Mouse (Mus musculus): Measurements from ENCODE around the gene Maea. TPM values are rescaled to one million over a fixed set of nuclear protein-coding genes. Genes with fewer than 3 reads are reported as not detected.

Maea gene
- total and polyA plus RNA-seq, 2 experiments from 2014 or later = 122 to 136 TPM

DNA sequence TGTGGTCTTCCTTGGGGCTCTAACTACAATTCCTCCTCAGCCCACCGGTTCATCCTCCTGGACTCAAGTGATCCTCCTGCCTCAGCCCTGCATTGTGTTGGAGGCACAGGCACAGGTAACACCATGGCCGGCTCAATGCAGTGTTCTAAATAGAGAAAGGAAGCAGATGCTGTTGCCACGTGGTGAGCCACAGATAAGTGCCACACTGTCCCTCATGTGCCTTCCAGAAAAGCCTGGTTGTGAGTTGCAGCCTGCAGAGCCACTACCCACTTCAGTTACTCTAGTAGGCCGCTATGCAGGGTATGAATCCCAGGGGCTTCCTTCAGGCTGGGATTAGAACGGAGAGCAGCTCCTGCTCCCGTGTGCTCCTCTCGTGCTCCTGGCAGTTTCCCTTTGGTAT, 23.1 kb upstream of the Maea start:
- TF ChIP-seq CTCF (IDR thresholded peaks at IDR 0.05) = no peak
- no peak overlapping the region for H3K9ac ChIP-seq (replicated peaks; ENCODE audit: low read length, poor library complexity, severe bottlenecking)
- DNase-seq (ENCODE audit: low spot score) = no peak
- WGBS = 77% methylated on average over 7 of the region's 7 CpGs
- no peaks in the 10 kb centered on the region for H3K27me3 ChIP-seq (ENCODE audit: insufficient read depth, low read length)
- no peaks in the 10 kb centered on the region for H3K9me3 ChIP-seq (ENCODE audit: low read length)
- no peak overlapping the region for H3K4me2 ChIP-seq (ENCODE audit: low read depth, low read length, poor library complexity, severe bottlenecking)
- no peaks in the 10 kb centered on the region for H3K36me3 ChIP-seq (ENCODE audit: insufficient read depth, low read length)
- H3K27ac ChIP-seq (ENCODE audit: low read depth, low read length) = no peak overlapping the region
- no peak overlapping the region for H3K4me3 ChIP-seq (ENCODE audit: low read depth, low read length)
- no peak for ATAC-seq (ENCODE audit: low FRiP score)
- no peaks in the 10 kb centered on the region for H3K4me1 ChIP-seq (ENCODE audit: insufficient read depth, low read length)

- Histone ChIP-seq H3K9me3 (ENCODE audit: low read length) (no peaks in the 10 kb centered on the region; the same call in 1 of the 2 replicates), H3K27ac (ENCODE audit: low read depth, low read length) (no peak overlapping the region), H3K27me3 (ENCODE audit: insufficient read depth, low read length) (no peaks in the 10 kb centered on the region), H3K4me1 (ENCODE audit: insufficient read depth, low read length) (no peaks in the 10 kb centered on the region), H3K36me3 (ENCODE audit: insufficient read depth, low read length) (no peaks in the 10 kb centered on the region), H3K4me2 (ENCODE audit: low read depth, low read length, poor library complexity, severe bottlenecking) (no peak overlapping the region), H3K4me3 (ENCODE audit: low read depth, low read length) (no peak overlapping the region), H3K9ac (replicated peaks; ENCODE audit: low read length, poor library complexity, severe bottlenecking) (no peak overlapping the region)
- WGBS = 48% methylated on average over 2 of the region's 2 CpGs
- DNase-seq (ENCODE audit: low spot score) (no peak), ATAC-seq (ENCODE audit: low FRiP score) (no peak)
- no peak for TF ChIP-seq CTCF (IDR thresholded peaks at IDR 0.05)
Measured at GRCm38 (mm10) chr5:33324491-33324890, 10.8 kb upstream of the Maea start.

- Histone ChIP-seq H3K27me3 (ENCODE audit: insufficient read depth, low read length) (no peaks in the 10 kb centered on the region), H3K9ac (replicated peaks; ENCODE audit: low read length, poor library complexity, severe bottlenecking) (peak overlapping the region; percentile 64), H3K4me2 (ENCODE audit: low read depth, low read length, poor library complexity, severe bottlenecking) (peak overlapping the region; percentile 58), H3K36me3 (ENCODE audit: insufficient read depth, low read length) (peaks cover 3% of the 10 kb centered on the region; the same call in 1 of the 2 replicates), H3K27ac (ENCODE audit: low read depth, low read length) (peak overlapping the region; percentile 83), H3K4me1 (ENCODE audit: insufficient read depth, low read length) (peaks cover 9% of the 10 kb centered on the region; the same call in 1 of the 2 replicates), H3K4me3 (ENCODE audit: low read depth, low read length) (peak overlapping the region; percentile 99), H3K9me3 (ENCODE audit: low read length) (no peaks in the 10 kb centered on the region)
- WGBS = 22% methylated on average over 17 of the region's 18 CpGs
- peak; percentile 6; the same call in 1 of the 2 replicates for ATAC-seq (ENCODE audit: low FRiP score)
- no peak for TF ChIP-seq CTCF (IDR thresholded peaks at IDR 0.05)
- DNase-seq (ENCODE audit: low spot score) = no peak
Measured at GRCm38 (mm10) chr5:33334381-33335272, 682 bp upstream of the Maea start.

DNA sequence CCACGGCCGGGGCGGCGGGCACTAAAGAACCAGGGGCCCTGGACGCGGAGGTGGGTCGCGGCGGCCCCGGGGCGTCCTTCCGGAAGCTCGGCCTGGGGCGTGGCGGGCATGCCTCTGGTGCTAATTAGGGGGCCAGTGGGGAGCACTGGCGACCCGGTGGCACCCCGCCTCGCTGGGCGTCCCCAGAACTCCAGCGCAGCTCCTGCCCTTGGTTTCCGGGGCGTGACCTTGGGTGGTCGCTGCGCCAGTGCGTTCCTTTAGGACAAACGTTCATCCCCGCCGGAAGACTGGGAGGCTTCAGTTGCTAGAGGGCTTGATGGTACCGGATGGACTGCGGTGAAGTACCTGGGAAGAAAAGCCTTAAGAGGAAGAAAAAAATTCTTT, 660 bp downstream of the Maea start:
- 1% methylated on average over 31 of the region's 31 CpGs for WGBS
- no peak for TF ChIP-seq CTCF (IDR thresholded peaks at IDR 0.05)
- no peaks in the 10 kb centered on the region for H3K27me3 ChIP-seq (ENCODE audit: insufficient read depth, low read length)
- H3K9ac ChIP-seq (replicated peaks; ENCODE audit: low read length, poor library complexity, severe bottlenecking) = peak overlapping the region; percentile 96
- peak overlapping the region; percentile 76 for H3K4me2 ChIP-seq (ENCODE audit: low read depth, low read length, poor library complexity, severe bottlenecking)
- H3K4me1 ChIP-seq (ENCODE audit: insufficient read depth, low read length) = peaks cover 9% of the 10 kb centered on the region; the same call in 1 of the 2 replicates
- peak; percentile 12 for DNase-seq (ENCODE audit: low spot score)
- peaks cover 7% of the 10 kb centered on the region; the same call in 1 of the 2 replicates for H3K36me3 ChIP-seq (ENCODE audit: insufficient read depth, low read length)
- no peaks in the 10 kb centered on the region for H3K9me3 ChIP-seq (ENCODE audit: low read length)
- H3K27ac ChIP-seq (ENCODE audit: low read depth, low read length) = peak overlapping the region; percentile 83
- no peak for ATAC-seq (ENCODE audit: low FRiP score)
- H3K4me3 ChIP-seq (ENCODE audit: low read depth, low read length) = peak overlapping the region; percentile 99

DNA sequence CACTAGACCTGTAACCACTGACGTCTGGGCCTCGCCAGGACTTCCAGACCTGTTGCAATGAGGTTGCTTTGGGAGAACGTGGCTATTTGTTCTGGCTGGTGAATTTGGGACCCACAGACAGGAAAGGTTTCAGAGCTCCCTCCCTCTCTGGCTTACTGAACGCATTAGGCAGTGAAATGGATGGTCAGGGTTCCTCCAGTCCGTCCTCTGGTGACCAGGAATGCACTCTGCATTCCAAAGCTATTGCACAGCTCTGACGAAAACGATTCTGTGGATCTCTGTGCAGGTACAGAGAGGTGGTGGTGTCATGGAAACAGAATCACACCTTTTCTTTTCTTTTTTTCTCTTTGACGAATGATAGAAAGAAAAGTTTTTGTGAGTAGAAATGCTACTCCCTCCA, 1.9 kb downstream of the Maea start:
- TF ChIP-seq CTCF (IDR thresholded peaks at IDR 0.05) = no peak
- H3K27me3 ChIP-seq (ENCODE audit: insufficient read depth, low read length) = no peaks in the 10 kb centered on the region
- H3K27ac ChIP-seq (ENCODE audit: low read depth, low read length) = no peak overlapping the region
- 76% methylated on average over 8 of the region's 8 CpGs for WGBS
- no peak for ATAC-seq (ENCODE audit: low FRiP score)
- H3K4me3 ChIP-seq (ENCODE audit: low read depth, low read length) = no peak overlapping the region; the same call in none of the 2 replicates
- no peaks in the 10 kb centered on the region for H3K9me3 ChIP-seq (ENCODE audit: low read length)
- H3K9ac ChIP-seq (replicated peaks; ENCODE audit: low read length, poor library complexity, severe bottlenecking) = no peak overlapping the region
- DNase-seq (ENCODE audit: low spot score) = no peak
- peaks cover 9% of the 10 kb centered on the region; the same call in 1 of the 2 replicates for H3K4me1 ChIP-seq (ENCODE audit: insufficient read depth, low read length)
- peaks cover 7% of the 10 kb centered on the region; the same call in 1 of the 2 replicates for H3K36me3 ChIP-seq (ENCODE audit: insufficient read depth, low read length)
- H3K4me2 ChIP-seq (ENCODE audit: low read depth, low read length, poor library complexity, severe bottlenecking) = peak overlapping the region; percentile 76

DNA sequence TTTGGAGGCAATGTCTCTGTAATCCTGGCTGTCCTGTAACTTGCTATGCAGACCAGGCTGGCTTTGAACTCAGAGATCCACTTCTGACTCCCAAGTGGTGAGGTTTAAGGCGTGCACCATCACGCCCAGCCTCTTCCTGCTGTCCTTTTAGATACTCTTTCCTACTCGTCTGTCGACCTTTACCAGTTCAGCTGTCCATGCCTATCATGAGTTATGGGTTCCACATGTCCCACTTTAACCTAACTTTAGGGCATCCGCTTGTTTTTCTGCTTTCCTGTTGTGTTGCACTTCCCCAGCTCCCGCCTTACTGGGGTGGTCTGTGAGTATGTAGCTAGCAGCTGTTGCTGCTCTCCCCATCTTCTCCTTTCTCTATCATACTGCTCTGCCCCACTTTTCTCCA, 5.9 kb downstream of the Maea start:
- no peak for TF ChIP-seq CTCF (IDR thresholded peaks at IDR 0.05)
- Histone ChIP-seq H3K36me3 (ENCODE audit: insufficient read depth, low read length) (peaks cover 14% of the 10 kb centered on the region), H3K4me3 (ENCODE audit: low read depth, low read length) (no peak overlapping the region), H3K9me3 (ENCODE audit: low read length) (no peaks in the 10 kb centered on the region), H3K9ac (replicated peaks; ENCODE audit: low read length, poor library complexity, severe bottlenecking) (no peak overlapping the region), H3K4me2 (ENCODE audit: low read depth, low read length, poor library complexity, severe bottlenecking) (no peak overlapping the region), H3K27ac (ENCODE audit: low read depth, low read length) (no peak overlapping the region), H3K27me3 (ENCODE audit: insufficient read depth, low read length) (no peaks in the 10 kb centered on the region), H3K4me1 (ENCODE audit: insufficient read depth, low read length) (peaks cover 9% of the 10 kb centered on the region; the same call in 1 of the 2 replicates)
- DNase-seq (ENCODE audit: low spot score) = no peak
- ATAC-seq (ENCODE audit: low FRiP score) = no peak
- WGBS = 95% methylated on average over 6 of the region's 6 CpGs

All from midbrain, postnatal 0 days (tissue).